Mouse (Mus musculus): ENCODE results near the gene Clns1a. TPM values are rescaled to one million over a fixed set of nuclear protein-coding genes. Genes with fewer than 3 reads are reported as not detected.

Gene Clns1a
- polyA plus RNA-seq, 1 experiment: not detected

DNA sequence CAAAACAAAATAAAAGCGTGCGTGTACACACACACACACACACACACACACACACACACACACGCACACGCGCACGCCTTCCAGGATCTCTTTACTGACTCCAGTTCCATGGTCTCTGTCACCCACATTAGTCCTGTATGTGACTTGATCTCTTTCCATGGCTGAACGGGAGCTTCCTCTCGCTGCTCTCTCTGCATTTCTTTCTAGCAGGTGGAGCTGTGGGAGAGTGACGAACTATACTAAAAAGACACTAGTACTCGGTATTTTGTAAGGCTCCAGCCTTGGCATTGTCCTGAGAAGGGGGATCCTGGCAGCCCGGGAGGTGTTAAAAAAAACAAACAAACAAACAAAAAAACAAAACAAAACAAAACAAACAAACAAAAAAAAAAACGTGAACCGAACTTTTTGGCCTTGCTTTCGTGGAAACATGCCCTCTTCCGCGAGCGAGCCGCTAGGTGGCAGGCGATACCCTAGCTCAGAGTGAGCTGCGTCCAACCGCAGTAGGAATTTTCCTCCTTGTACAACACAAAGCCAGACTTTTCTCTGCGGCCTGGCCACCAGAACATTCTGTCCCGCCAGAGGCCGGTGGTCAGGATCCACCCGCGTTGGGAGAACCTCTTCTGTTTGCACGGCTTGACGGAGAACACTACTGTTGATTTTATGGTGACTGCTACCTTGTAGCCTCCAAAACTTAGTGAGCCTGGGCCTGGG lies 51.5 kb downstream of the Clns1a start:
- TF ChIP-seq POLR2A (IDR thresholded peaks at IDR 0.05; ENCODE audit: insufficient read depth, low read depth, low read length) (no peak), CTCF (IDR thresholded peaks at IDR 0.05; ENCODE audit: insufficient read depth, low read depth, low read length) (peak; percentile 88)
- Histone ChIP-seq H3K27ac (ENCODE audit: insufficient read depth, low read depth, low read length) (no peak overlapping the region), H3K4me3 (ENCODE audit: insufficient read depth, low read depth, low read length) (no peak overlapping the region), H3K4me1 (ENCODE audit: control insufficient read depth, insufficient read depth, low read length) (peaks cover 4% of the 10 kb centered on the region; the same call in 1 of the 2 replicates)
- 24% methylated on average over 28 of the region's 28 CpGs for WGBS

DNA sequence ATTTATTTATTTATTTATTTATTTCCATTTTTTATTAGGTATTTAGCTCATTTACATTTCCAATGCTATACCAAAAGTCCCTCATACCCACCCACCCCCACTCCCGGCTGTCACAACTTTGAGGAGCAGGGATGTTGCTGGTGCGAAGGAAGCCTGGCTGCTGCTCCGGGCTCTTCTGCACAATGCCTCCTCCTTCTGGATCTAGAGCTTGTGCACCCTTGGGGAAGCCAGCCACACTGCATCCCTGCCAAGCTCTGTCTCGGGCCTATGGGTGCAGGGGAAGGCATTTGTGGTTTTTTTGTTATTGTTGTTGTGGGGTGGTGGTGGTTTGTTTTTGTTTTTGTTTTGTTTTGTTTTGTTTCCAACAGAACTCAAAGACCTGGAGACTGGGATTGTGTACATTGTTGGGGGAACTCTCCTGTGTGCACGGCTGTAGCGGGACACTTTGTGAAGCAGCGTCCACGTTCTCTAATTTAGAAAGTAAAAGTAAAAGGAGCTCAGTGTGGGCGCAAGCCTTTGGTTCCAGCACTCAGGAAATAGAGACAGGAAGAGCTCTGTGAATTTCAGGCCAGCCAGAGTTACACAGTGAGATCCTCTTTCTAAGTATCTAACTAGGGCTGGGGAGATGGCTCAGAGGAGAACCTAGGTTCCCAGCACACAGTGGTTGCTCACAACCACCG lies 52.2 kb downstream of the Clns1a start:
- Histone ChIP-seq H3K27ac (ENCODE audit: insufficient read depth, low read depth, low read length) (peak overlapping the region; percentile 82), H3K4me1 (ENCODE audit: control insufficient read depth, insufficient read depth, low read length) (peaks cover 4% of the 10 kb centered on the region; the same call in 1 of the 2 replicates), H3K4me3 (ENCODE audit: insufficient read depth, low read depth, low read length) (peak overlapping the region; percentile 10; the same call in 1 of the 2 replicates)
- no peak for TF ChIP-seq POLR2A (IDR thresholded peaks at IDR 0.05; ENCODE audit: insufficient read depth, low read depth, low read length)
- no peak for TF ChIP-seq CTCF (IDR thresholded peaks at IDR 0.05; ENCODE audit: insufficient read depth, low read depth, low read length)
- 54% methylated on average over 10 of the region's 10 CpGs for WGBS

- Histone ChIP-seq H3K27ac (ENCODE audit: insufficient read depth, low read depth, low read length) (peak overlapping the region; percentile 82), H3K4me3 (ENCODE audit: insufficient read depth, low read depth, low read length) (peak overlapping the region; percentile 10; the same call in 1 of the 2 replicates), H3K4me1 (ENCODE audit: control insufficient read depth, insufficient read depth, low read length) (peaks cover 4% of the 10 kb centered on the region; the same call in 1 of the 2 replicates)
- TF ChIP-seq POLR2A (IDR thresholded peaks at IDR 0.05; ENCODE audit: insufficient read depth, low read depth, low read length) (no peak), CTCF (IDR thresholded peaks at IDR 0.05; ENCODE audit: insufficient read depth, low read depth, low read length) (no peak)
- WGBS: 44% methylated on average over 19 of the region's 19 CpGs
These were observed 53.1 kb downstream of the Clns1a start for GRCm38 (mm10) chr7:97749207-97750190.

DNA sequence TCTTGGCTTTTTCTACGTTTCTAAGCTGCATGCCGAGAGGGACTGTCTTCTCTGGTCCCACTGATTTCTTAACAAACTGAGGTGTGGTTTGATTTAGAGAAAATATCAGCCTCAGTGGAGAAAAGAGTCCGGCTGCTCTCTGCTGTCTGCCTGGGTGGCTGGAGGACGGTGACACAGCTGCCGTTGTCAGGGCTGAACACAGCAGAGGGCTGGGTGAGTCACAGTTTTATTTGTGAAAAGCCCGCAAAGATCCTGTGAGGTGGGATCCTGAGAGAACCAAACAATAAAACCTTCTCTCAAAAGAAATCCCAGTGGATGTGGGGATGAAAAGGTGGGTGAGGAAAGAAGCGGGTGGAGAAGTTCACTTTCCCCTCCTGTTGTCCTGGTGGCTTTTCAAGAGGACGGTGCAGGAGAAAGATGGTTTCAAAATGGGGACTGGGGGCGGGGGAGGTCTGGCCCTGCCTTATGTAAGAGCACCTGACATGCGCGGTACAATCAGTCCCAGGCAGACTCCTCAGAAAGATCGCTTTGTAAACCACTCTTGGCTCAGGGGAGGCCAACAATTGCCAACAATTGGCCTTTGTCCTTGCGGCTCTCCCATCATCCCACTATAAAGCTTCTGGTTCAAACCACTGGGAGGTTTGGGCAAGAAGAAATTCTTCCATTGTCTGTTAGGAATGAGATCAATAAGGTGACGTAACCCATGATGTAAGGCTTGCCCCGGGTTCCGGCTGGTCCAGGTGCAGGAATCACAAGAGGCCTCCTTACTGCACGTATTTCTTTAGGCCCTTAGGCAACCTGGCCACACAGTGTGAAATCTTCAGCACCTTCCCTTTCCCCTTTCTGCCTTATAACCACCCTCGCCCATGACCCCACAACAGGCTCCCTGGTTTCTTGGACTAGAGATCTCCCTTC lies 60.8 kb downstream of the Clns1a start:
- peak overlapping the region; percentile 18; the same call in 1 of the 2 replicates for H3K4me3 ChIP-seq (ENCODE audit: insufficient read depth, low read depth, low read length)
- WGBS: 23% methylated on average over 18 of the region's 18 CpGs
- H3K27ac ChIP-seq (ENCODE audit: insufficient read depth, low read depth, low read length): peak overlapping the region; percentile 94
- H3K4me1 ChIP-seq (ENCODE audit: control insufficient read depth, insufficient read depth, low read length): peaks cover 15% of the 10 kb centered on the region
- TF ChIP-seq CTCF (IDR thresholded peaks at IDR 0.05; ENCODE audit: insufficient read depth, low read depth, low read length) (no peak), POLR2A (IDR thresholded peaks at IDR 0.05; ENCODE audit: insufficient read depth, low read depth, low read length) (no peak)

DNA sequence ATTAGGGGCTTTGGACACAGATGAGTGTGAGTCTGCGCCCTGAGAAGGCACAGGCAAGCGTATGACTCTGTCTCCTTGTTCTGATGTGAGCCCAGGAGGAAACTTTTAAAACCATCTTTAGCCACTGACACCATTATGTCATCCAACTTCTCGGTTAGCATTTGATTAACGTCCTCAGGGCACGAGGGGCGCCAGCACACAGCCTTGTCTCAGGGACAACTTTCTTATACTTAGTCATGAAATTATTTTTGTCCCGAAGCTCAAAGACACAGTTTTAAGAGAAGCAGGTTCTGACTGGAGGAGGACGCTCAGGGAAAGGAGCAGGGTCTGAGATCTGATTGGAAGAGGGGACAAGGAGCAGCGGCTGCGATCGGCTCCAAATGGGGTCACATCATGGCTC lies 68.2 kb downstream of the Clns1a start:
- H3K27ac ChIP-seq (ENCODE audit: insufficient read depth, low read depth, low read length): no peak overlapping the region
- TF ChIP-seq POLR2A (IDR thresholded peaks at IDR 0.05; ENCODE audit: insufficient read depth, low read depth, low read length): no peak
- no peak for TF ChIP-seq CTCF (IDR thresholded peaks at IDR 0.05; ENCODE audit: insufficient read depth, low read depth, low read length)
- no peak overlapping the region for H3K4me3 ChIP-seq (ENCODE audit: insufficient read depth, low read depth, low read length)
- WGBS: 54% methylated on average over 11 of the region's 11 CpGs
- peaks cover 12% of the 10 kb centered on the region for H3K4me1 ChIP-seq (ENCODE audit: control insufficient read depth, insufficient read depth, low read length)

DNA sequence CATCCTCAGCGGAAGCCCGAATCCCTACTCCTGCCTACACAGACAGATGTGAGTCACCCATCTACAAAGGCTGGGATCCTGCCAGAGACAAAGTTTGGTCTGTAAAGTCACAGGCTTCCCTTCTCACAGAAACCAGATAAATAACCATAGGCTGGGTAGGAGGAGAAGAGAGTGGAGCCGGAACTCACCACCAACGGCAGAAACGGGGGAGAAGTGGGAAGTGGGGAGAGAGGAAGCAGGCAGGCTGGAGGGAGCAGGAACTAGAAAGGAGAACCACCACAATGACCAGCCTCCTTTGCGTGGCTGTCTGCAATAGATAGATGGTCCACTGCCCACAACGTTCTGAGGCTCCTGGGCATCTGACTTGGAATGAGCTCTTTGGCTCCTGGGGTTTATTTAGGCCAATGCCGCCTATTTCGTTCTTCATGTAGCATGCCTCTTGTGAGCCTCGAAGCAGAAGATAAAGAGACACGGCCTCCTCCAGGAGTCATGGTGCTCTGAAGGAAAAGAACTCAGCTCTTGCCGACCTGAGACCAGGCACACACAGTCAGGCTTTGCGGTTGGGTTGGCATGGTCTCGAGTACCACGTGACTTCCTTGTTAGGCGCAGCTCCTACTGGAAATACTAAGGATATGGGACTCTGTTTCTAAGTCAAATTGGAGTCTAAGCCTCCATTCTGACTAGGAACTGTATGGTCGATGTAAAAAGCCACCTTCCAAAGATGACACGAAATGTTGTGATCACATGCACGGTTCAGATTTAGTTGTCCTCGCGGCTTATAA lies 68.9 kb downstream of the Clns1a start:
- WGBS: 70% methylated on average over 21 of the region's 21 CpGs
- peaks cover 12% of the 10 kb centered on the region for H3K4me1 ChIP-seq (ENCODE audit: control insufficient read depth, insufficient read depth, low read length)
- TF ChIP-seq CTCF (IDR thresholded peaks at IDR 0.05; ENCODE audit: insufficient read depth, low read depth, low read length): no peak
- TF ChIP-seq POLR2A (IDR thresholded peaks at IDR 0.05; ENCODE audit: insufficient read depth, low read depth, low read length): no peak
- peak overlapping the region; percentile 54 for H3K27ac ChIP-seq (ENCODE audit: insufficient read depth, low read depth, low read length)
- H3K4me3 ChIP-seq (ENCODE audit: insufficient read depth, low read depth, low read length): no peak overlapping the region

- no peak overlapping the region for H3K27ac ChIP-seq (ENCODE audit: insufficient read depth, low read depth, low read length)
- 76% methylated on average over 5 of the region's 5 CpGs for WGBS
- TF ChIP-seq POLR2A (IDR thresholded peaks at IDR 0.05; ENCODE audit: insufficient read depth, low read depth, low read length) (no peak), CTCF (IDR thresholded peaks at IDR 0.05; ENCODE audit: insufficient read depth, low read depth, low read length) (no peak)
- peaks cover 12% of the 10 kb centered on the region for H3K4me1 ChIP-seq (ENCODE audit: control insufficient read depth, insufficient read depth, low read length)
- H3K4me3 ChIP-seq (ENCODE audit: insufficient read depth, low read depth, low read length): no peak overlapping the region
These were observed 69.5 kb downstream of the Clns1a start for GRCm38 (mm10) chr7:97765963-97766347.
